Mouse (Mus musculus) midbrain, embryonic 11.5 days (tissue): ENCODE measurements at regions not wholly inside any gene's neighbourhood (a gene's known extent, or its start where the extent isn't known, plus 50 kb on each side); places are given as distances from the start of the nearest gene placed in this dataset.

Experiments used
- ATAC-seq: fragments of 200-750 bp; cut with Nextera tagmentation; 2 replicates; pipeline ENCODE4 v1.8.0; 2017; ENCODE audit warnings: moderate TSS enrichment, moderate library complexity; ENCODE audit not compliant: low FRiP score
- DNase-seq: peaks from one replicate; pipeline ENCODE4 v3.0.0; 2015; ENCODE audit warnings: low spot score; ENCODE audit errors: missing footprints
- H3K27ac ChIP-seq: fragments of 300-500 bp; sonication (generic); 2 replicates; pipeline ENCODE4 v1.5.1; 2014; ENCODE audit warnings: low read depth, low read length
- H3K27me3 ChIP-seq: fragments of 300-500 bp; sonication (generic); 2 replicates; pipeline ENCODE4 v1.6.1; 2014; ENCODE audit warnings: mild to moderate bottlenecking, low read length, moderate library complexity, mixed read lengths; ENCODE audit not compliant: control insufficient read depth, insufficient read depth
- H3K36me3 ChIP-seq: fragments of 300-500 bp; sonication (generic); 2 replicates; pipeline ENCODE4 v1.6.1; 2014; ENCODE audit warnings: mild to moderate bottlenecking, low read length, moderate library complexity, mixed read lengths; ENCODE audit not compliant: control insufficient read depth, insufficient read depth
- H3K4me1 ChIP-seq: fragments of 300-500 bp; sonication (generic); 2 replicates; pipeline ENCODE4 v1.6.1; 2014; ENCODE audit warnings: low read length; ENCODE audit not compliant: control insufficient read depth, insufficient read depth
- H3K4me2 ChIP-seq: fragments of 300-500 bp; sonication (generic); 2 replicates; pipeline ENCODE4 v1.6.1; 2014; ENCODE audit warnings: mild to moderate bottlenecking, moderate library complexity
- H3K4me3 ChIP-seq: fragments of 300-500 bp; sonication (generic); 2 replicates; pipeline ENCODE4 v1.5.1; 2014; ENCODE audit warnings: low read depth, low read length
- H3K9ac ChIP-seq: fragments of 300-500 bp; sonication (generic); 2 replicates; pipeline ENCODE4 v1.6.1; 2014; ENCODE audit warnings: low read length
- H3K9me3 ChIP-seq: fragments of 300-500 bp; sonication (generic); 2 replicates; pipeline ENCODE4 v1.6.1; 2016; ENCODE audit warnings: low read length; ENCODE audit not compliant: control insufficient read depth
- WGBS: fragments of 180-500 bp; shearing (Covaris S2); extraction: QIAGEN DNeasy Blood & Tissue Kit; methylation state at CpG from one replicate; pipeline ENCODE4 v1.1.7; 2014; 5-methylcytosine and 5-hydroxymethylcytosine counted together

DNA sequence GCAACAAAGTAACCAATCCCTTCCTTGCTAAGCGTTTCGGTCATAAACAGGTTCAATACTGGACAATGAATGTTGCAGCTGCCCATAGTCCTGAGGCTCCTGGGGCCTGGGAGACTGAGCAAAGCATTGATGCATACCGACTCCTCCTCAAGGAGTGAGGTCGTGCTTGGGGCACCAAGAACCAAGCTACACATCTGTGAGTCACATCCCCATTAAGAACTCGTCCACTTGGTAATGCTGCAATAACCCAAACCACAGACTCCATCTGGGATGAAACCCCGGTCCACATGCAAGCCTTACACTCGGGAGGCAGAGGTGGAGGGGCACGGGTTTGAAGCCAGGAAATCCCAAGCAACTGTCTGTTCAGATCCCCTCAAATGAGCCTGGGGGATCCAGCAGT, 85.3 kb upstream of the Ctnnb1 start:
- DNase-seq = no peak
- no peaks in the 10 kb centered on the region for H3K9me3 ChIP-seq
- H3K27ac ChIP-seq = no peak overlapping the region
- H3K9ac ChIP-seq = no peak overlapping the region
- H3K27me3 ChIP-seq = no peaks in the 10 kb centered on the region
- H3K4me1 ChIP-seq = no peaks in the 10 kb centered on the region
- ATAC-seq = no peak
- no peaks in the 10 kb centered on the region for H3K36me3 ChIP-seq
- 81% methylated on average over 8 of the region's 8 CpGs for WGBS
- no peak overlapping the region for H3K4me2 ChIP-seq
- no peak overlapping the region for H3K4me3 ChIP-seq

DNA sequence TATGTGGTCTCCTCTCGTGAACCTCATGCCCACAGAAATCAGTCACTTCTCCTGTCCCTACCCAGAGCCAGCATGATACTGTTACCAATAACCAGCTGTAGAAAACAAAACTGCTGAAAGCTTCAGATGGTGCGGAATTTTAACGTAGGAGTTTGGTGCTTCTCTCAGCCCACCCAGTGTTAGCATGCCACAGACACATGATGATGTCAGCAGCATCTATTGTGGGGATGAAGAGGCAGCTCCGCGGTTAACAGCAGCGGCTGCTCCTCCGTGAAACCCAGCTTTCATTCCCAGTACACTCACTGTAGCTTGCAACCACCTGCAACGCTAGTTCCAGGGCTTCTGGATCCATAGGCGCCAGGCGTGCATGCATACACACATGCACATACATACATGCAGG, 83.5 kb upstream of the Ctnnb1 start:
- Histone ChIP-seq H3K27ac (no peak overlapping the region), H3K27me3 (no peaks in the 10 kb centered on the region), H3K9ac (no peak overlapping the region), H3K9me3 (no peaks in the 10 kb centered on the region), H3K36me3 (no peaks in the 10 kb centered on the region), H3K4me3 (no peak overlapping the region), H3K4me2 (no peak overlapping the region), H3K4me1 (no peaks in the 10 kb centered on the region)
- 89% methylated on average over 10 of the region's 10 CpGs for WGBS
- DNase-seq (no peak), ATAC-seq (no peak)

DNA sequence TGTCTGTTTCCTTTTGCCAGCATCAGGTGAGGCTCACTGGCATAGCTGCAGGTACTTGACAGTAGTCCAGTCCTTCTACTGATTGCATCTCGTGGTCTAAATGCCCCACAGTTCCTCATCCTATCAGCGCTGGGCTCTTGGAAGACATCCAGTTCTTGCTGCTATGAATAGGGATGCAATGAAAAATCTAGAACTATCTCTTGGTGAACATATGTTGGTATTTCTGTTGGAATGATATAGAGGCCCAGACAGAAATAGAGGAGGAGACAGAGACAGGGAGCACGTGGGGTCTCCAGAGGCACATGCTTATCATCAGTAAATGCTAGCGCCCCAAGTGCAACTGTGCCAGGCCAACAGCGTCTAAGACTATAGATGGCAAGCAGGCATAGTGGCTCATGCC, 81.4 kb upstream of the Ctnnb1 start:
- WGBS = 91% methylated on average over 5 of the region's 5 CpGs

GRCm38 (mm10) chr9:120848962-120849361, 80.1 kb upstream of the Ctnnb1 start:
- no peak overlapping the region for H3K9ac ChIP-seq
- no peak overlapping the region for H3K27ac ChIP-seq
- DNase-seq = no peak
- no peak overlapping the region for H3K4me2 ChIP-seq
- no peaks in the 10 kb centered on the region for H3K4me1 ChIP-seq
- no peak overlapping the region for H3K4me3 ChIP-seq
- ATAC-seq = no peak
- no peaks in the 10 kb centered on the region for H3K27me3 ChIP-seq
- H3K9me3 ChIP-seq = no peaks in the 10 kb centered on the region
- H3K36me3 ChIP-seq = no peaks in the 10 kb centered on the region
- 85% methylated on average over 2 of the region's 2 CpGs for WGBS

More for the DNA sequence above, 81.4 kb upstream of the Ctnnb1 start:
- Histone ChIP-seq H3K4me2 (no peak overlapping the region), H3K27ac (no peak overlapping the region), H3K9ac (no peak overlapping the region), H3K27me3 (no peaks in the 10 kb centered on the region), H3K4me3 (no peak overlapping the region), H3K36me3 (no peaks in the 10 kb centered on the region), H3K9me3 (no peaks in the 10 kb centered on the region), H3K4me1 (no peaks in the 10 kb centered on the region)
- ATAC-seq = no peak
- no peak for DNase-seq

DNA sequence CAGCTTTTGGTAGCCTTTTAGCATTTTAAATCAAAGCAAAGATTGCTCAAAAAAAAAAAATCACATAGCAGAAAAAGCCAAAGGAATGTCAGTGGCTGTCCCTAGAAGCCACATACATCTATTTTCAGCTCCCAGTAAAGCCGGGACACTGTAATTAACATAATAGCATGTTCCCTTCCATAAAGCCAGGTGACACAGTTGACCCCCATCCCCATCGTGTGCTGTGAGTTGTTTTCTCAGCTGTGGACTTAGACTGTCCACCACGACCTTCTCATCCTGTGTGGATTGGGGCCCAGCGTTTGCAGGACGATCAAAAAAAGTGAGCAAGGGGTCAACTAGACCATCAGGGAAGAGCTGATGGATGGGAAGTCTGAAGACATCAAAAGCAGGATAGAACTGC, 78.9 kb upstream of the Ctnnb1 start:
- Histone ChIP-seq H3K9me3 (no peaks in the 10 kb centered on the region), H3K4me1 (no peaks in the 10 kb centered on the region), H3K36me3 (no peaks in the 10 kb centered on the region), H3K27me3 (no peaks in the 10 kb centered on the region), H3K27ac (no peak overlapping the region), H3K9ac (no peak overlapping the region), H3K4me2 (no peak overlapping the region), H3K4me3 (no peak overlapping the region)
- no peak for DNase-seq
- ATAC-seq = no peak
- 73% methylated on average over 5 of the region's 5 CpGs for WGBS

DNA sequence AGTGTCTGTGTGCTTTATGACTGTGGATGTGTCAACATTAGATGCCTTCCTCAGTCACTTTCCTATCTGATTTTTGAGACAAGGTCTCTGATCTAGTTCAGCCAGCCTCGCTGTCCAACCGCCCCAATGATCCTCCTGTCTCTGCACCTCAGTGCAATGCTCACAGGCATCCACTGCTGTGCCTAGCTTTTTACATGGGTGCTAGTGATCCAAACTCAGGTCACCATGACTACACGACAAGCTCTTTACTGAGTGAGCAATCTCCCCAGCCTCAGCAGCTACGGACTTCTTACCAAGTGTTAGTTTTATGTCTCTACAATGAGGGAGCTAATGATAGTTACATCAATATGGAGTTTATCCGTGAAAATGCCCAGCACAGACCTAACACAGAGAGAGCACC, 77.1 kb upstream of the Ctnnb1 start:
- Histone ChIP-seq H3K27ac (no peak overlapping the region), H3K4me3 (no peak overlapping the region), H3K4me1 (no peaks in the 10 kb centered on the region), H3K4me2 (no peak overlapping the region), H3K36me3 (no peaks in the 10 kb centered on the region), H3K27me3 (no peaks in the 10 kb centered on the region), H3K9me3 (no peaks in the 10 kb centered on the region), H3K9ac (no peak overlapping the region)
- 92% methylated on average over 5 of the region's 5 CpGs for WGBS
- ATAC-seq = no peak
- no peak for DNase-seq

- no peaks in the 10 kb centered on the region for H3K4me1 ChIP-seq
- ATAC-seq (no peak), DNase-seq (no peak)
- no peaks in the 10 kb centered on the region for H3K9me3 ChIP-seq
- H3K27ac ChIP-seq = no peak overlapping the region
- H3K4me2 ChIP-seq = no peak overlapping the region
- WGBS = 72% methylated on average over 6 of the region's 6 CpGs
- H3K27me3 ChIP-seq = no peaks in the 10 kb centered on the region
- no peaks in the 10 kb centered on the region for H3K36me3 ChIP-seq
- H3K9ac ChIP-seq = no peak overlapping the region
- H3K4me3 ChIP-seq = no peak overlapping the region
Measured at GRCm38 (mm10) chr9:120852572-120852971, 76.4 kb upstream of the Ctnnb1 start.

DNA sequence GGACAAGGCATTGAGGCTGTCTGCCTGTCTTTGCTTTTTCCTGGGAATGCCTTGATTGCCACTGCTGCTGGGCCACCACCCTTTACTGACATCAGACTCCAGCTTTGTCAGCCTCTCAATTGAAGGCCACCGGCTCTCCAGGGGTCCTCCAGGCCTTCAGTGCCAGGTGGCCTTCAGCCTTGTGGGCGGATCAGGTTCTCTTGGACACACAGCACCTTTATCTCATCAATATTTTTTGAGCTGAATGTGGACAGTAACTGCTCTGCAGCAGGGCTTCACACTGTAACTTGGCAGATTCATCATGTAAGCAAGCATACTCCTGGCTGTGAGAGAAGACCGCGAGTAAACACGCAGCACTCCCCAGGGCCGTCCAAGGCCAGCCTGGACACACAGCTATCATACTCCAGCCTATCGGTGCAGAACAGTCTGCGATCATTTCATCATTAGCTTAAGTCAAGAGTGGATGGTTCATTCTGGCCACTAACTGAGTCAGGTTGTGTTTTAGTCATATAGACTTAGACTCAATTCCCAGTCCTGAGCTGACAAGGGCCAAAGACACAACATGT, 75.9 kb upstream of the Ctnnb1 start:
- WGBS = 90% methylated on average over 8 of the region's 8 CpGs

GRCm38 (mm10) chr9:120854351-120854750, 74.7 kb upstream of the Ctnnb1 start:
- no peak for ATAC-seq
- no peaks in the 10 kb centered on the region for H3K4me1 ChIP-seq
- no peak for DNase-seq
- no peak overlapping the region for H3K4me3 ChIP-seq
- no peaks in the 10 kb centered on the region for H3K9me3 ChIP-seq
- no peak overlapping the region for H3K27ac ChIP-seq
- WGBS = 58% methylated on average over 7 of the region's 7 CpGs
- no peak overlapping the region for H3K9ac ChIP-seq
- no peaks in the 10 kb centered on the region for H3K27me3 ChIP-seq
- H3K4me2 ChIP-seq = no peak overlapping the region
- no peaks in the 10 kb centered on the region for H3K36me3 ChIP-seq

More for the DNA sequence above, 75.9 kb upstream of the Ctnnb1 start:
- Histone ChIP-seq H3K4me2 (no peak overlapping the region), H3K4me1 (no peaks in the 10 kb centered on the region), H3K36me3 (no peaks in the 10 kb centered on the region), H3K27me3 (no peaks in the 10 kb centered on the region), H3K9me3 (no peaks in the 10 kb centered on the region), H3K4me3 (no peak overlapping the region), H3K27ac (no peak overlapping the region), H3K9ac (no peak overlapping the region)
- no peak for DNase-seq
- no peak for ATAC-seq
